Mouse (Mus musculus) cortical plate, adult 2 months (tissue): ENCODE results near the gene Xpo5.

Source experiments
- CTCF ChIP-seq: fragments of 200-500 bp; IDR thresholded peaks from 2 replicates; pipeline ENCODE4 v1.5.1; 2011; ENCODE audit warnings: mild to moderate bottlenecking, control low read depth, low read length; ENCODE audit not compliant: insufficient read depth; ENCODE audit errors: extremely low read depth
- POLR2A ChIP-seq: fragments of 200-500 bp; IDR thresholded peaks from 2 replicates; pipeline ENCODE4 v1.6.1; 2011; ENCODE audit warnings: mild to moderate bottlenecking, low read length, control low read depth; ENCODE audit not compliant: insufficient read depth; ENCODE audit errors: extremely low read depth

DNA sequence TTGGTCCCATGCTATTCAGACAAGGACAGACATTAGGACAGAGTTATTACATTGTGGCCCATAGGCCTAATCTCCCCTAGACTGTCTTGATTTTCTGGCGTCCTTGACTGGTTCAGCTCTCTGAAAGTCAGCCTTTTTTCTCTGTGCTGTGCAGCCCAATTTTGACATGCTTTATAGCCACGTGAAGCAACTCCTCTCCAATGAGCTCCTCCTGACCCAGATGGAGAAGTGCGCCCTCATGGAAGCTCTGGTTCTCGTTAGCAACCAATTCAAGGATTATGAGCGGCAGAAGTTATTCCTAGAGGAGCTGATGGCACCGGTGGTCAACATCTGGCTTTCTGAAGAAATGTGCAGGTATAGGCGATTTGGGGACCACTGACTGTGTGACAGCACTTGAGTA lies 25.0 kb downstream of the Xpo5 start:
- TF ChIP-seq CTCF (no peak), POLR2A (no peak)
